Mouse (Mus musculus) ES-E14 (cell line): ENCODE measurements around the gene Dvl3. TPM values are rescaled to one million over a fixed set of nuclear protein-coding genes. Genes with fewer than 3 reads are reported as not detected.

Experiments used
- DNase-seq: peaks from one replicate; pipeline ENCODE4 v3.0.0-alpha.2; 2013; ENCODE audit warnings: low read depth, low spot score
- H3K27ac ChIP-seq: 2 replicates; pipeline ENCODE4 v1.5.1; 2012; ENCODE audit warnings: low read depth, mild to moderate bottlenecking, low read length, moderate library complexity, mixed read lengths; ENCODE audit not compliant: poor library complexity, insufficient read depth, severe bottlenecking
- H3K36me3 ChIP-seq: 2 replicates; pipeline ENCODE4 v1.6.1; 2012; ENCODE audit warnings: mild to moderate bottlenecking, low read length, moderate library complexity, mixed read lengths; ENCODE audit not compliant: control insufficient read depth, poor library complexity, insufficient read depth, severe bottlenecking
- H3K4me1 ChIP-seq, 2 experiments: fragments of 150-350 bp in 1 of 2; sonication (generic) in 1 of 2; 2 replicates each; pipeline ENCODE4 v1.6.1; 2012; ENCODE audit warnings: low read length in 2 of 2, mild to moderate bottlenecking in 1 of 2, mixed read lengths in 1 of 2; ENCODE audit not compliant: control insufficient read depth in 2 of 2, insufficient read depth in 2 of 2, poor library complexity in 1 of 2
- H3K4me3 ChIP-seq, 2 experiments: fragments of 150-350 bp in 1 of 2; sonication (generic) in 1 of 2; 2 replicates each; pipeline ENCODE4 v1.5.1; 2012; ENCODE audit warnings: low read length in 2 of 2, low read depth in 1 of 2, mild to moderate bottlenecking in 1 of 2, mixed read lengths in 1 of 2; ENCODE audit not compliant: insufficient read depth in 1 of 2, poor library complexity in 1 of 2, severe bottlenecking in 1 of 2
- H3K9ac ChIP-seq: 2 replicates; pipeline ENCODE4 v1.6.1; 2012; ENCODE audit warnings: low read depth, mild to moderate bottlenecking, low read length, mixed read lengths; ENCODE audit not compliant: poor library complexity, insufficient read depth, severe bottlenecking
- H3K9me3 ChIP-seq: fragments of 150-350 bp; sonication (generic); 2 replicates; pipeline ENCODE4 v1.6.1; 2012; ENCODE audit warnings: low read depth, mild to moderate bottlenecking, low read length; ENCODE audit not compliant: control insufficient read depth, insufficient read depth
- CHD2 ChIP-seq: IDR thresholded peaks from 2 replicates; pipeline ENCODE4 v1.6.1; 2014; ENCODE audit warnings: mild to moderate bottlenecking, low read depth, low read length, inconsistent platforms
- HCFC1 ChIP-seq: IDR thresholded peaks from 2 replicates; pipeline ENCODE4 v1.6.1; 2012; ENCODE audit warnings: low read length, inconsistent platforms, borderline replicate concordance; ENCODE audit not compliant: insufficient read depth
- MAFK ChIP-seq: IDR thresholded peaks from 2 replicates; pipeline ENCODE4 v1.6.1; 2014; ENCODE audit warnings: mild to moderate bottlenecking, low read depth, low read length, inconsistent platforms; ENCODE audit not compliant: insufficient read depth
- ZC3H11A ChIP-seq: IDR thresholded peaks from 2 replicates; pipeline ENCODE4 v1.6.1; 2012; ENCODE audit warnings: low read depth, mild to moderate bottlenecking, inconsistent platforms, low read length, borderline replicate concordance
- ZNF384 ChIP-seq: IDR thresholded peaks from 2 replicates; pipeline ENCODE4 v1.6.1; 2012; ENCODE audit warnings: low read depth, low read length, inconsistent platforms
- in situ Hi-C, 2 experiments: fragments of 600-800 bp; cut with MboI; formaldehyde crosslinking; loops; one replicate each; pipeline ENCODE4 v1.15.1; 2025; ENCODE audit warnings: low sequenced_read_pairs in 2 of 2, inconsistent platforms in 1 of 2; ENCODE audit not compliant: unreplicated experiment in 2 of 2
- total RNA-seq: library from RNA; depleted of rRNA; stranded (reverse); fragments of 300-350 nt; gene quantifications from 2 replicates; pipeline ENCODE4 v1.2.3, GENCODE M21; 2012; rRNA removed

Gene Dvl3
- total RNA-seq, 1 experiment = 10.8 TPM

DNA sequence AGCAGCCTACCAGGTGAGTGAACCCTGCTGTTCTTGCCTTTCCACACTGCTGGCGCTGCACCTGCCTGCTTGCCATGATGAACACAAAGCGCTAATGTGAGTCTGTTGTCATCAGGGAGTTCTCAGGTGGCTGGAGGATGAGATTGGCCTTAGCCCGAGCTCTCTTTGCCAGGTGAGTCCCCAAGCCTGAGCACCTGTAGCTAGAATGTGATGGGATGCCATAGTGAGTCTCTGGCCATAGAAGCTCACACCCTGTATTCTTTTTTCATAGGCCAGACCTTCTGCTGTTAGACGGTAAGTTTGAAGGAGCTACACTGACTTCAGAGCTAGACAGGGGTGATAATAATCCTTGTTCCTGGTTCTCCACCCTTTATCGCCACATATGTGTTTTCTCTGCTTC lies 34.9 kb downstream of the Dvl3 start:
- Histone ChIP-seq H3K9me3 (no peaks in the 10 kb centered on the region), H3K27ac (no peak overlapping the region), H3K4me1 (peaks cover 4 to 5% of the 10 kb centered on the region in 2 experiments; a peak in 3 of 4 replicates), H3K4me3 (no peak overlapping the region), H3K9ac (no peak overlapping the region), H3K36me3 (peaks cover 27% of the 10 kb centered on the region)
- in situ Hi-C loops = no loop called here
- TF ChIP-seq MAFK = no peak
- no peak for DNase-seq

DNA sequence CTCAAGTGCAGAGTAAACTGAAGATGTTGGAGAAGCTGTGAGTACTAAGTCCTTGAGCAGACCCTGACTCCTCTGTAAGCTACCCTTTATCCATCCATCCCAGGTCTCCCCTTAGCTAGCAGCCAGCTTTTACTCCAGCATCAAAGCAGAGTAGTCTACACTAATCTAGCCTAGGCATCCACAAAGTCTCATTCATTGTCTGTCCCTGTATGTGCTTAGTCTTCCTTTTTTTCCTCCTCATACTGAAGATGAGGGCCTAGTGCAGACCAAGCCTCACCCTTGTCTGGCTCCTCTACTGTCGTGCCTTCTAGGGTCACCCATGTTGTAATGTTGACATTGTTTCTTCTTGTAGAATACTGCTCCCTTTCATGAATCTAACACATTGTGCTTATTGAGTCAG lies 35.8 kb downstream of the Dvl3 start:
- H3K36me3 ChIP-seq = peaks cover 27% of the 10 kb centered on the region
- in situ Hi-C loops = no loop called here

DNA sequence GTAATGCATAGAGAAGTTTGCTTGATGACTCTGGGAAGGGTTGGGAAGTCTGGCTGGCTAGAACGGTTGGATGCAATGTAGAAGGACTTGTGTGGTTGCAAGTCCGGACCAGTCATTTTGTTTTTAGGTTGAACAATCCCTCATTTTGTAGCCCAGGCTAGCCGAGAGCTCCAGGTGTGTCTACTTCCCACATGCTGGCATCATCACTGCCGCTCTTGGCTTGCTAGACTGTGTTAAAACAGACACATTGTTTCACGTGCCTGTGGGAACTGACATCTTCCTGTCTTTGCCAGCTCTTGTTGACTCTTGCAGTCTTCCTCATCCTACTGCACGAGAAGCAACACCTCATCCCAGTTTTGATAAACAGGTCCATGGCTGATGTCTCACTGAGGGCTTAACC lies 38.2 kb downstream of the Dvl3 start:
- H3K27ac ChIP-seq = no peak overlapping the region
- H3K4me1 ChIP-seq = no peaks in the 10 kb centered on the region
- no peak for TF ChIP-seq CHD2
- no peak for TF ChIP-seq HCFC1
- no peak for TF ChIP-seq MAFK
- TF ChIP-seq ZNF384 = no peak
- no peak for TF ChIP-seq ZC3H11A
- H3K9me3 ChIP-seq = no peaks in the 10 kb centered on the region
- H3K9ac ChIP-seq = no peak overlapping the region
- H3K4me3 ChIP-seq = no peak overlapping the region
- in situ Hi-C loops = no loop called here
- DNase-seq = no peak
- peaks cover 41% of the 10 kb centered on the region for H3K36me3 ChIP-seq

More for the DNA sequence above, 35.8 kb downstream of the Dvl3 start:
- TF ChIP-seq MAFK (no peak), ZC3H11A (no peak), ZNF384 (no peak), CHD2 (no peak), HCFC1 (no peak)
- no peak overlapping the region for H3K9ac ChIP-seq
- no peak for DNase-seq
- no peak overlapping the region for H3K4me3 ChIP-seq
- peaks cover under 1 to 3% of the 10 kb centered on the region in 2 experiments; a peak in 2 of 4 replicates for H3K4me1 ChIP-seq
- no peaks in the 10 kb centered on the region for H3K9me3 ChIP-seq
- no peak overlapping the region for H3K27ac ChIP-seq

DNA sequence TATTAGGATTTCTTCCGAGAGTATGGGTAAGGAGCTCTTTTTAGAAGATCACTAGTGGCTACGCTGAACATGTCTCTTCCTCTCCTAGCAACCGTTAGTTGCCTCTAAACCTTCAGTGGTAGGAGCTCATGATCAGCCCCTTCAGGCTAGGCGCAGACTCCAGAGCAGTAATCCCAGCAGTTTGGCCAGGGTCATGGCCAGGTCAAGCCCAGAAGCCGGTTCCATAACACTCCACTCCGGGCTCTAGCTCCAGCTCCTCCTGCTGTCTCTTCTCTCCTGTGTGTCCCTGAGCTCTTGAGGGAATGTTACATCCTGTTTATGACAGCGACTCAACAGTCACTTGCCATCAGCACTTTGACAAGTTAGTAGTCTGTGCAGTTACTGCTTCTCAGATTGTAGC lies 40.6 kb downstream of the Dvl3 start:
- Histone ChIP-seq H3K4me3 (no peak overlapping the region), H3K36me3 (peaks cover 28% of the 10 kb centered on the region), H3K27ac (no peak overlapping the region), H3K9me3 (no peaks in the 10 kb centered on the region), H3K9ac (no peak overlapping the region), H3K4me1 (no peaks in the 10 kb centered on the region)
- TF ChIP-seq MAFK (no peak), ZNF384 (no peak), ZC3H11A (no peak), CHD2 (no peak), HCFC1 (no peak)
- in situ Hi-C loops = no loop called here
- no peak for DNase-seq

DNA sequence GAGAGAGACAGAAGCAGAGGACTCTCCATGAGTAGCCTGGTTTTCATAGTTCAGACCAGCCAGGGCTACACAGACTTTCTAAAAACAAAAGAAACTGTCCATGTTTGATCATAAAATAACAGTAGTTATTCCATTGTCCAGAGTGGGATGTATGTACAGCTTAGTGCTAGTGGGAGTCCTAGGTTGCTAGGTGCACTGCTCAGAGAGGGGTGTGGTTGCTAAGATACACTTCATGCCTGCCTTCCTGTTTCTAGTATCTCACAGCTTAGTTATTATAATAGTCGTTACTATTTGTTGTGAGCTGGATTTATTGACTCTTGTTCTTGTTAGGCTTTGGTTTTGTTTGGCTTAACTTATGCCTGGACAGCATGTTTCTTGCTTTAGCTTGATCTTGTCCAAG lies 48.3 kb downstream of the Dvl3 start:
- Histone ChIP-seq H3K9me3 (no peaks in the 10 kb centered on the region), H3K9ac (no peak overlapping the region), H3K27ac (no peak overlapping the region), H3K4me1 (no peaks in the 10 kb centered on the region), H3K4me3 (no peak overlapping the region), H3K36me3 (peaks cover 6% of the 10 kb centered on the region)
- in situ Hi-C loops = no loop called here
- DNase-seq = no peak
- no peak for TF ChIP-seq ZNF384
- no peak for TF ChIP-seq HCFC1
- no peak for TF ChIP-seq CHD2
- no peak for TF ChIP-seq MAFK
- TF ChIP-seq ZC3H11A = no peak

Other genes with a start within 250 kb of the Dvl3 start
- 118 and 120 TPM in 2 replicates for gene Parl, start 214.6 kb upstream of the Dvl3 start, total RNA-seq
- 0.36 and 0.79 TPM in 2 replicates for gene Cyp2ab1, start 191.6 kb upstream of the Dvl3 start, total RNA-seq
- 159 and 168 TPM in 2 replicates for gene Abcc5, start 90.6 kb upstream of the Dvl3 start, total RNA-seq
- gene Eif2b5, start 18.2 kb upstream of the Dvl3 start, total RNA-seq = 159 and 173 TPM in 2 replicates
- gene Ap2m1, start 18.5 kb downstream of the Dvl3 start, total RNA-seq = 170 and 236 TPM in 2 replicates
- gene Abcf3, start 31.6 kb downstream of the Dvl3 start, total RNA-seq = 49.8 and 64.0 TPM in 2 replicates
- gene Vwa5b2, start 72.5 kb downstream of the Dvl3 start, total RNA-seq = 0.69 and 1.2 TPM in 2 replicates
- gene Eef1akmt4, start 94.6 kb downstream of the Dvl3 start, total RNA-seq = 21.6 and 23.0 TPM in 2 replicates
- gene Gm49333, start 94.6 kb downstream of the Dvl3 start, total RNA-seq = not detected in 2 replicates
- 28.9 and 43.3 TPM in 2 replicates for gene Alg3, start 94.8 kb downstream of the Dvl3 start, total RNA-seq
- 0.32 and 0.58 TPM in 2 replicates for gene Camk2n2, start 104.3 kb downstream of the Dvl3 start, total RNA-seq
- 6.7 and 11.3 TPM in 2 replicates for gene Ece2, start 112.8 kb downstream of the Dvl3 start, total RNA-seq
- gene Psmd2, start 134.7 kb downstream of the Dvl3 start, total RNA-seq = 200 and 302 TPM in 2 replicates
- 460 and 546 TPM in 2 replicates for gene Eif4g1, start 151.3 kb downstream of the Dvl3 start, total RNA-seq
- 1.9 and 2.6 TPM in 2 replicates for gene Fam131a, start 176.3 kb downstream of the Dvl3 start, total RNA-seq
- gene Polr2h, start 200.7 kb downstream of the Dvl3 start, total RNA-seq = 125 and 134 TPM in 2 replicates
- gene Clcn2, start 200.8 kb downstream of the Dvl3 start, total RNA-seq = 38.2 and 104 TPM in 2 replicates
- 3.7 and 9.6 TPM in 2 replicates for gene Chrd, start 216.1 kb downstream of the Dvl3 start, total RNA-seq
- gene Thpo, start 217.5 kb downstream of the Dvl3 start, total RNA-seq = 0.18 and 1.2 TPM in 2 replicates